ENCODE assay signal across 8 mouse cellular contexts in the genomic region with DNA sequence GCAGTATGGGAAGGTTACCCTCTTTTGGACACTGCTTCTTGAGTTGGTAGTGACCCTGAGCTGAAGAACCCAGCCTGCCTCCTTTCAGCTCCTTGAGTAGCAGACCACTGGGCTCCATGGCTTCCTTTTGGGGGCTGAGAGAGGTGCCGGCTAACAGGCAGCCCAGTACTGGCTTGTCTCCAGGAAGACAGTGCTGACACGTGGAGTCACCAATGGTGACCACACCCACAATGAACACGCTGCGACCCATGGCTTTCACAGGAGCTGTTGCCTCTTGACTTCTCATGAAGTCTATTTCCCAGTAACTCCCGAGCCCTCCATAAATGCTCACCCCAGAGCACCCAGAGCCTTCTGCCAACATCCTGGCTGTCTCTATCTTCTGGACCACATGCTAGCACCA. TPM values are rescaled to one million over a fixed set of nuclear protein-coding genes. Genes with fewer than 3 reads are reported as not detected.
DNase-seq lines count a peak whose midpoint lies in the region; ATAC-seq and TF ChIP-seq lines count a peak whose summit lies in the region.

No protein-coding gene starts in this region.

- no peaks in the 10 kb centered on the region for H3K36me3 ChIP-seq in embryonic facial prominence, embryonic 12.5 days
- no peaks in the 10 kb centered on the region for H3K36me3 ChIP-seq in intestine, postnatal 0 days (ENCODE audit: control insufficient read depth, insufficient read depth)
- H3K36me3 ChIP-seq in stomach, embryonic 16.5 days (ENCODE audit: control insufficient read depth, insufficient read depth, low read length), result no peaks in the 10 kb centered on the region

- peak overlapping the region; percentile 26; the same call in 1 of the 2 replicates for H3K4me3 ChIP-seq in embryonic facial prominence, embryonic 12.5 days
- peak overlapping the region; percentile 29 for H3K4me3 ChIP-seq in intestine, postnatal 0 days (ENCODE audit: low read depth, low read length)
- H3K4me3 ChIP-seq in stomach, embryonic 16.5 days (replicated peaks; ENCODE audit: low read length), result no peak overlapping the region

- TF ChIP-seq CTCF in intestine, postnatal 0 days (IDR thresholded peaks at IDR 0.05; ENCODE audit: low read depth), result no peak

- 80% methylated on average over 5 of the region's 5 CpGs for WGBS in embryonic facial prominence, embryonic 12.5 days
- 36% methylated on average over 5 of the region's 5 CpGs for WGBS in intestine, postnatal 0 days
- WGBS in stomach, embryonic 16.5 days, result 49% methylated on average over 5 of the region's 5 CpGs

- H3K27me3 ChIP-seq in embryonic facial prominence, embryonic 12.5 days, result no peaks in the 10 kb centered on the region
- no peaks in the 10 kb centered on the region for H3K27me3 ChIP-seq in intestine, postnatal 0 days (replicated peaks; ENCODE audit: control insufficient read depth, insufficient read depth, low read length)
- no peaks in the 10 kb centered on the region for H3K27me3 ChIP-seq in stomach, embryonic 16.5 days (ENCODE audit: control insufficient read depth, insufficient read depth, low read length)

- no peak overlapping the region for H3K27ac ChIP-seq in embryonic facial prominence, embryonic 12.5 days
- no peak overlapping the region for H3K27ac ChIP-seq in intestine, postnatal 0 days (ENCODE audit: low read depth, low read length)
- H3K27ac ChIP-seq in stomach, embryonic 16.5 days (ENCODE audit: low read length), result no peak overlapping the region

- no peak overlapping the region for H3K9ac ChIP-seq in embryonic facial prominence, embryonic 12.5 days
- H3K9ac ChIP-seq in intestine, postnatal 0 days (ENCODE audit: low read depth, low read length), result no peak overlapping the region
- no peak overlapping the region for H3K9ac ChIP-seq in stomach, embryonic 16.5 days (ENCODE audit: low read length)

- peak; percentile 33 for DNase-seq in lung, postnatal 10 days
- no peak for DNase-seq in lung, adult 18-20 months
- DNase-seq in cerebellum, adult 8-10 months, result no peak
- no peak for DNase-seq in adipocyte (ENCODE audit: low spot score)
- no peak for DNase-seq in urinary bladder, postnatal 10 days (ENCODE audit: low spot score)

- H3K4me1 ChIP-seq in embryonic facial prominence, embryonic 12.5 days, result peaks cover 11% of the 10 kb centered on the region
- 0 out of 2 replicates have a peak, but pooled peaks cover 5% of the 10 kb centered on the region for H3K4me1 ChIP-seq in intestine, postnatal 0 days (replicated peaks; ENCODE audit: control insufficient read depth, insufficient read depth, low read length)
- peaks cover 6% of the 10 kb centered on the region; the same call in 1 of the 2 replicates for H3K4me1 ChIP-seq in stomach, embryonic 16.5 days (ENCODE audit: control insufficient read depth, insufficient read depth, low read length)

- peak overlapping the region; percentile 51 for H3K4me2 ChIP-seq in embryonic facial prominence, embryonic 12.5 days (replicated peaks)
- H3K4me2 ChIP-seq in intestine, postnatal 0 days (replicated peaks; ENCODE audit: low read depth), result peak overlapping the region; percentile 70
- H3K4me2 ChIP-seq in stomach, embryonic 16.5 days (ENCODE audit: low read depth, low read length), result peak overlapping the region; percentile 62

- ATAC-seq in embryonic facial prominence, embryonic 12.5 days (ENCODE audit: insufficient number of reproducible peaks, insufficient read depth, low FRiP score, low TSS enrichment), result no peak
- no peak for ATAC-seq in intestine, postnatal 0 days
- ATAC-seq in stomach, embryonic 16.5 days (ENCODE audit: insufficient read depth, low FRiP score), result no peak

- no peaks in the 10 kb centered on the region for H3K9me3 ChIP-seq in embryonic facial prominence, embryonic 12.5 days
- no peaks in the 10 kb centered on the region for H3K9me3 ChIP-seq in intestine, postnatal 0 days (ENCODE audit: control insufficient read depth)
- no peaks in the 10 kb centered on the region for H3K9me3 ChIP-seq in stomach, embryonic 16.5 days (replicated peaks; ENCODE audit: control insufficient read depth, low read length)

RNA-seq across cellular contexts. Expression of gene Slc23a4, which starts 6.5 kb away (rescaled TPM):
- polyA plus RNA-seq in embryonic facial prominence, embryonic 12.5 days (2016; fragmentation: Nextera tagmentation; extraction: Ambion mirVana), result 0.41 and 0.91 TPM in 2 replicates
- 7.4 and 7.7 TPM in 2 replicates for polyA plus RNA-seq in intestine, postnatal 0 days (2015; fragmentation: Nextera tagmentation; extraction: Ambion mirVana)
- polyA plus RNA-seq in stomach, embryonic 16.5 days (2015; fragmentation: Nextera tagmentation; extraction: Ambion mirVana), result 4.3 and 5.1 TPM in 2 replicates
